In the genomic region with DNA sequence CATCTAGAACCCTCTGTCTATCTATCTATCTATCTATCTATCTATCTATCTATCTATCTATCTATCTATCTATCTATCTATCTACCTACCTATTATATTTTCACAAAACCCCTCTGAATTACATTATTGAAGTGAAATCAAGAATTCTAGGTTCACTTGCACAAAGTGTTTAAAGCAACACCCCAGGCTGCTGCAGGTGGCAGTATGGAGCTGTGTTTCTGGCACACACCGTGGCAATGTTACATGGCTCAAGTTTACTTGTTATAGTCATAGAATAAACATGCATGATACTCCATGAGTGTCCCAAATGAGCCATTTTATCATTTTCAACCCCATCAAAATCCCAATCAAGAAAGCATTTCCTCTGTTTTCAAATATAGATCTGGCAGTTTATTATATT, we compare ENCODE assay signal across 11 mouse cellular contexts.
DNase-seq lines count a peak whose midpoint lies in the region; ATAC-seq and TF ChIP-seq lines count a peak whose summit lies in the region.
"Had no signal": no experiment of that assay in that cellular context is flagged by ENCODE, and none has a peak within 500 bp of the region (broad histone marks: within the 10 kb centered on the region; RNA-seq: fewer than 3 reads in every experiment).

No protein-coding gene starts in this region.

- no peaks in the 10 kb centered on the region for H3K27me3 ChIP-seq in hindbrain, postnatal 0 days (ENCODE audit: insufficient read depth, low read length)
- H3K27me3 ChIP-seq in hindbrain, embryonic 16.5 days (replicated peaks; ENCODE audit: control insufficient read depth, insufficient read depth, low read length), result no peaks in the 10 kb centered on the region
- H3K27me3 ChIP-seq in neural tube, embryonic 11.5 days (ENCODE audit: control insufficient read depth, insufficient read depth, low read length), result no peaks in the 10 kb centered on the region
- H3K27me3 ChIP-seq: neural tube, embryonic 13.5 days had no signal

- TF ChIP-seq CTCF in hindbrain, postnatal 0 days (IDR thresholded peaks at IDR 0.05; ENCODE audit: low read depth), result peak; percentile 62

- no peaks in the 10 kb centered on the region for H3K4me1 ChIP-seq in hindbrain, postnatal 0 days (ENCODE audit: insufficient read depth, low read length)
- no peaks in the 10 kb centered on the region for H3K4me1 ChIP-seq in hindbrain, embryonic 16.5 days (ENCODE audit: control insufficient read depth, insufficient read depth, low read depth, low read length)
- H3K4me1 ChIP-seq in neural tube, embryonic 11.5 days (ENCODE audit: control insufficient read depth, insufficient read depth, low read length), result no peaks in the 10 kb centered on the region
- H3K4me1 ChIP-seq: neural tube, embryonic 13.5 days had no signal

- ATAC-seq in hindbrain, postnatal 0 days, result no peak
- ATAC-seq in hindbrain, embryonic 16.5 days, result no peak
- ATAC-seq in neural tube, embryonic 11.5 days (ENCODE audit: insufficient read depth, low FRiP score, low TSS enrichment), result no peak

- no peak overlapping the region for H3K9ac ChIP-seq in hindbrain, postnatal 0 days (replicated peaks; ENCODE audit: low read length)
- H3K9ac ChIP-seq in hindbrain, embryonic 16.5 days (ENCODE audit: low read depth, low read length), result no peak overlapping the region
- no peak overlapping the region for H3K9ac ChIP-seq in neural tube, embryonic 11.5 days (ENCODE audit: low read length)
- H3K9ac ChIP-seq: neural tube, embryonic 13.5 days had no signal

- H3K27ac ChIP-seq in hindbrain, postnatal 0 days, result no peak overlapping the region
- H3K27ac ChIP-seq in hindbrain, embryonic 16.5 days (ENCODE audit: low read depth, low read length), result no peak overlapping the region
- no peak overlapping the region for H3K27ac ChIP-seq in neural tube, embryonic 11.5 days (ENCODE audit: low read depth, low read length)
- H3K27ac ChIP-seq: neural tube, embryonic 13.5 days had no signal

- DNase-seq in hindbrain, postnatal 0 days (ENCODE audit: low spot score), result peak; percentile 64
- DNase-seq in neural tube, embryonic 11.5 days (ENCODE audit: low spot score), result peak; percentile 13
- no peak for DNase-seq in neural tube, embryonic 10.5 days (ENCODE audit: extremely low spot score, low spot score)
- peak; percentile 11 to 14 for DNase-seq in frontal cortex, postnatal 36 days (ENCODE audit: low spot score in 2 of 2)
- peak; percentile 38 for DNase-seq in right cerebral cortex, postnatal 14 days
- no peak for DNase-seq in MN1 (ENCODE audit: low spot score)
- DNase-seq in thymus, postnatal 0 days (ENCODE audit: low spot score), result no peak
- DNase-seq: lung, postnatal 36 days had no signal

- no peaks in the 10 kb centered on the region for H3K9me3 ChIP-seq in hindbrain, postnatal 0 days (ENCODE audit: low read length)
- H3K9me3 ChIP-seq in hindbrain, embryonic 16.5 days (ENCODE audit: control insufficient read depth, low read length), result no peaks in the 10 kb centered on the region
- no peaks in the 10 kb centered on the region for H3K9me3 ChIP-seq in neural tube, embryonic 11.5 days (ENCODE audit: control insufficient read depth, low read length)
- H3K9me3 ChIP-seq: neural tube, embryonic 13.5 days had no signal

- H3K4me3 ChIP-seq in hindbrain, postnatal 0 days (ENCODE audit: low read length), result no peak overlapping the region
- no peak overlapping the region for H3K4me3 ChIP-seq in hindbrain, embryonic 16.5 days (ENCODE audit: low read length)
- no peak overlapping the region for H3K4me3 ChIP-seq in neural tube, embryonic 11.5 days (ENCODE audit: low read depth, low read length)
- H3K4me3 ChIP-seq: neural tube, embryonic 13.5 days had no signal

- H3K36me3 ChIP-seq in hindbrain, postnatal 0 days (ENCODE audit: insufficient read depth, low read length), result no peaks in the 10 kb centered on the region
- no peaks in the 10 kb centered on the region for H3K36me3 ChIP-seq in hindbrain, embryonic 16.5 days (ENCODE audit: control insufficient read depth, insufficient read depth, low read length)
- no peaks in the 10 kb centered on the region for H3K36me3 ChIP-seq in neural tube, embryonic 11.5 days (ENCODE audit: control insufficient read depth, insufficient read depth, low read length)
- H3K36me3 ChIP-seq: G1E; neural tube, embryonic 13.5 days had no signal

- WGBS in hindbrain, postnatal 0 days, result 43% methylated on average over 1 of the region's 1 CpGs
- 46% methylated on average over 1 of the region's 1 CpGs for whole genome bisulfite sequencing in hindbrain, embryonic 16.5 days
- 68% methylated on average over 1 of the region's 1 CpGs for WGBS in neural tube, embryonic 11.5 days

- no peak overlapping the region for H3K4me2 ChIP-seq in hindbrain, postnatal 0 days (ENCODE audit: low read depth, low read length)
- H3K4me2 ChIP-seq in hindbrain, embryonic 16.5 days (ENCODE audit: low read length), result no peak overlapping the region
- no peak overlapping the region for H3K4me2 ChIP-seq in neural tube, embryonic 11.5 days (ENCODE audit: low read depth)
- H3K4me2 ChIP-seq: neural tube, embryonic 13.5 days had no signal

Comparison
In these comparisons a context has a peak if more than half of its experiments do, and no peak if none do; other contexts are left out.
1. DNase-seq: peak in hindbrain, postnatal 0 days (single experiment), neural tube, embryonic 11.5 days (single experiment), frontal cortex, postnatal 36 days (2 of 2) and right cerebral cortex, postnatal 14 days (single experiment); none in neural tube, embryonic 10.5 days (single experiment), MN1 (single experiment) and thymus, postnatal 0 days (single experiment).